Mouse (Mus musculus) layer of hippocampus, adult 18-20 months (tissue): ENCODE data around the gene Ncoa3. TPM values are rescaled to one million over a fixed set of nuclear protein-coding genes. Genes with fewer than 3 reads are reported as not detected.
A peak's percentile ranks its signal among the peaks of the same experiment; 100 is the strongest.

Source experiments
- DNase-seq, 2 experiments: peaks; one replicate each; pipeline ENCODE4 v3.0.0; 2022; ENCODE audit warnings: low spot score in 2 of 2
- total RNA-seq, 2 experiments: library from RNA; stranded (reverse); gene quantifications; 2 replicates each; pipeline ENCODE4 v1.2.3; 2021

Ncoa3 gene
- total RNA-seq, 2 experiments from 2014 or later: 30.0 to 33.8 TPM

DNA sequence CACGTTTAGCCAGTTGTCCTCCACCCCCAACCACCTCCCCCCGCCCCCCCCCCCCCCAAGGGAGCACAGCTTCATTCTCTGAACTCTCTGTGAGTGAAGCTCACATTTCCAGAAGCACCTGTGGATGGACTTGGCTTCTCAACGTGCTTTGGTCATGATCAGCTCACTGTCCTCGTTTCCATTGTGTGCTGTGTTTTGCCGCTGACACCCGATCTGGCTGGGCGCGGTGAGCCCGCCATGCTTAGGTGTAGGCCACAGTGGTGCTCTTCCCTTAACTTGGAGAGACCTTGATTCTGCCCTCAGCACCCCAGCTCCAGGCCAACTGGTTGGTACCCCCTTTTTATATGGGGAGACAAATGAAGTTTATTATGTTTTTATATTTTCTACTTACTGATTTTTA, 79.5 kb downstream of the Ncoa3 start:
- no peak for DNase-seq

GRCm38 (mm10) chr2:166073082-166073481, 80.6 kb downstream of the Ncoa3 start:
- no peak for DNase-seq

GRCm38 (mm10) chr2:166074322-166074721, 81.9 kb downstream of the Ncoa3 start:
- DNase-seq: no peak

DNA sequence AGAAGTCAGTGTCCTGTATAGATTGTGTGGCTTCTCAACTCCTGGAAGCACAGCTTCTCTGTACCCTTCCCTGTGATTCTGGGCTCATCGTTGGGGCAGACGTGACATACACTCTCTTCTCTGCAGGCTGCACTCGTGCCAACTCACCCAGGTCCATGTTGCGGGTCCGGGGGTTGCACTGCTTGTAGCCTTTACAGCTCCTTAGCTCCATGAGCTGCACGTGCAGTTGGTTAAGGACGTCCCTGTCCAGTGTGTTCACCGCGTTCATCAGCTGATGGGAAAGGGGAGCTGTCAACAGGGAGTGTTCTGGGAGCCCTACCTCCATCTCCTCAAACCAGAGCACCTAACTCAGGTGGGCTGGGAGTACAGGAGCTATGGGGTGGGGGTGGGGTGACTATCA, 84.9 kb downstream of the Ncoa3 start:
- no peak for DNase-seq

GRCm38 (mm10) chr2:166079231-166079630, 86.8 kb downstream of the Ncoa3 start:
- no peak for DNase-seq

DNA sequence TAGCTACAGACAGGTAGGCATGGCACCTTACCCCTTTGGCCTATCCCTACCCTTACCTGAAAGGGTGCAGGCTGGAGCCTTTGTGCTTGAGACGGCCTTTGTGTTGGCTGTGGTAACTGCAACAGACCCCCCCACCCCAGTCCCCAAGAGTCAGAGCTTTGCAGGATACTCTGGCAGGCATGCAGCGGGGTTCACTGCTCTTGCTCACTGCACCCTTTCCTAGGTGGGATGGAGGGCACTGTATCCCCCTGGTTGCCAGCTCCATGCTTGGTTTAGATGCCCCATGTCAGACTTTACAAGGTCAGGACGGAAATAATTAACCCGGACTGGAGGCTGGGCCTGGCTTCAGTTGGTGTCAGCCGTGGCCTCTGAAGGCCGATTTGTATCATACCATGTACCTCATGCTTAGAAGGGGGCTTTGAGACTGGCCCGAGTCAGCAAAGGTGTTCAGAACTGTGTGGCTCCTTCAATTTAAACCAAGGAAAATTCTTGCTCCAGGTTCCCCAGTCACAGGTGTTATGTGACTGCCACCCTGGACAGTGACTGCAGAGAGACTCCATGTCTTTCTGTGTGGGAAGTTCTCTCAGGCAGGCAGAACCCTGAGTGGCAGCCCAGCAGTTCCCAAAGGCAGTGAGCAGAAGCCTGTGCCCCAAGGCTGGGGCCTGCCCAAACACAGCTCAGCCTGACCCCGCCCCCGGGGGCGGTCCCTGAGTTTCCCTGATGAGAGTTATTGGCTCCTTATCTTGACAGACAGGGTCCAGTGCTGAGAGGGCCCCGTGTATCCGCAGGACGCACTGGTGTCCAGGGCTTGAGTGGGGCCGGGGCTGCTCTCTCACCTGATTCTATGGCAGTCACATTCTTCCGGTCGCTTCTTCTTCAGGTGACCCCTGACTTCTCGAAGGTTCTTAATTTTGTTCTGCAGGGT, 87.8 kb downstream of the Ncoa3 start:
- no peak for DNase-seq

GRCm38 (mm10) chr2:166080967-166081750, 88.7 kb downstream of the Ncoa3 start:
- no peak for DNase-seq

- DNase-seq: peak; percentile 50 to 74
Observed at GRCm38 (mm10) chr2:166082193-166082592, 89.8 kb downstream of the Ncoa3 start.

DNA sequence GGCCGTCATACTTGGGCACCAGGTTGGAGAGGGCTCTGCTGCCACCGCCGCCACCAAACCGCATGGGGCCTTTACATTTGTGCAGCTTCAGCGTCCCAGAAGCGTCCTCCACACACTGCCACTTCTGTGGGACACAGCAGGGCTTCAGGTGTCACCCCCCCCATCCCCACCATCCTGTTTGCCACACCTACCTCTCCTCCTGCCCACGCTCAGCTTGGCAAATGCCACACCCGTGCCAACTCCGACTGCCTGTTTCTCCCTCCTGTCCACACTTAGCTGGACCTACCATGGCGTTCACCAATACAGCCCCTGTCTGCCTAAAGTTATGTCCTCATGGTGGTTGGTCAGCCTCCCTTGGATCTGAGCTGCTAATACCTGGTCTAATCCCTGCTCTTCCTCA, 90.2 kb downstream of the Ncoa3 start:
- no peak for DNase-seq

GRCm38 (mm10) chr2:166083542-166084031, 91.2 kb downstream of the Ncoa3 start:
- DNase-seq: no peak

- DNase-seq: no peak
Observed at GRCm38 (mm10) chr2:166084111-166084510, 91.7 kb downstream of the Ncoa3 start.

GRCm38 (mm10) chr2:166084964-166085363, 92.5 kb downstream of the Ncoa3 start:
- peak in 1 of 2 experiments; percentile 77 for DNase-seq

- DNase-seq: no peak
Observed at GRCm38 (mm10) chr2:166085780-166086179, 93.3 kb downstream of the Ncoa3 start.

GRCm38 (mm10) chr2:166086457-166087233, 94.2 kb downstream of the Ncoa3 start:
- no peak for DNase-seq

- no peak for DNase-seq
Observed at GRCm38 (mm10) chr2:166088991-166089390, 96.6 kb downstream of the Ncoa3 start.

GRCm38 (mm10) chr2:166090131-166090581, 97.7 kb downstream of the Ncoa3 start:
- no peak for DNase-seq

- DNase-seq: no peak
Observed at GRCm38 (mm10) chr2:166091599-166091998, 99.2 kb downstream of the Ncoa3 start.

DNA sequence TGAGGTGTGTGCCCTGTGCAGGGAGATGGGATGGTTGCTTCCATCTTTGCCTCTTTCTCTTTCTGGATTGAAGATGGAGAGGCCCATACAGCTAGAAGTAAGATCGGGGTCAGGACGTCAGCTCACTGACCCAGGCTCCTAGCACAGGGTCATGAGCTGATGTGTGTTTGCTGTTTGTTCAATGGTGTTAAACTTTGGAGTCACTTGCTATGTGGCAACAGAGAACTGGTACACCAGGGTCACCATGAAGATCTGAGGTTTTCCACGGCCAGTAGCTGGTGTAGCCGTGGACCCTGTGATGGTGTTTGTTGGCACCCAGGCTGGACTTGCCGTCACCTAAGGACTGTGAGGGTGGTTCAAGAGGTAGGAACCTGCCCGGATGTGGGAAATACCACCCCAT, 100.0 kb downstream of the Ncoa3 start:
- no peak for DNase-seq

DNA sequence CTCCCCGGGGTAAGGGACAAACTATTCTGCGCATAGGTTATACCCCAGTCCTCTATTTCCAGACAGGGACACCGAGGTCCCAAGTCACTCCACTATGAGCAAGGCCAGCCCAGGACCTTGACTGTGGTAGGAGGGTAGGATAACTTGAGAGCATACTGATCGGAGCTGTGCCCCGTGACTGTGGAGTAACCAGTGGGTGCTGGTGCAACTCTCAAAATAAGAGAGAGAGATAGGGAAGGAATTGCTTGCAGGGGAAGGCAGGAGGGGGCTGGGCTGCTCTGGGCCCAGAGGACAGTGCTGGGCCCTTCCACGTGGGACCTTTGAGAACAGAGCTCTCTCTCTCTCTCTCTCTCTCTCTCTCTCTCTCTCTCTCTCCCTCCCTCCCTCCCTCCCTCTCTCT, 103.9 kb downstream of the Ncoa3 start:
- DNase-seq: no peak

DNA sequence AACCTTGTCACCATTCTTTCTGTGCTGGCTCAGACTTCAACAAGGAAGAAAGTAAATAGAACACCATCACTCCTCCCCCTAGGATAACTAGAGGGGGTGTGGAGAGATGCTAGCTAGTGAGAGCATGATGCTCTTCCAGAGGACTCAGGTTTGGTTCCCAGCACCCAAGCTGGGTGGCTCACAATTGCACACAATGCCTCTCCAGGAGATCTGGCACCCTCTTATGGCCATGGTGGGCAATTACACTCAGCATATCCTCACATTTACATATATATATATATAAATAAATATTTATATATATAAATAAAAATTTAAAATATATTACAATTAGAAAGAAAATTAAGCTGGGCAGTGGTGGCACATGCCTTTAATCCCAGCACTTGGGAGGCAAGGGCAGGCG, 104.4 kb downstream of the Ncoa3 start:
- no peak for DNase-seq
